Mouse (Mus musculus) kidney, adult 8-10 months (tissue): ENCODE measurements at regions not wholly inside any gene's neighbourhood (a gene's known extent, or its start where the extent isn't known, plus 50 kb on each side); places are given as distances from the start of the nearest gene placed in this dataset.
"Not testable (repeated sequence)": the region's sequence is repeated elsewhere in the genome, so short reads cannot be mapped to it uniquely, and the experiment has no call there.

Experiments
- DNase-seq, 2 experiments: peaks; one replicate each; pipeline ENCODE4 v3.0.0; 2022

GRCm38 (mm10) chr2:3864872-3865271 lies 152.6 kb upstream of the Frmd4a start:
- no peak for DNase-seq

GRCm38 (mm10) chr2:3866736-3867135 lies 150.8 kb upstream of the Frmd4a start:
- DNase-seq: not testable (repeated sequence)

GRCm38 (mm10) chr2:3869701-3870100 lies 147.8 kb upstream of the Frmd4a start:
- DNase-seq: no peak

- no peak for DNase-seq
Observed at GRCm38 (mm10) chr2:3871748-3872147, 145.8 kb upstream of the Frmd4a start.

GRCm38 (mm10) chr2:3887000-3887399 lies 130.5 kb upstream of the Frmd4a start:
- no peak for DNase-seq

GRCm38 (mm10) chr2:3887845-3888433 lies 129.6 kb upstream of the Frmd4a start:
- no peak for DNase-seq

GRCm38 (mm10) chr2:3889381-3889780 lies 128.1 kb upstream of the Frmd4a start:
- no peak for DNase-seq

GRCm38 (mm10) chr2:3890462-3890861 lies 127.1 kb upstream of the Frmd4a start:
- DNase-seq: no peak

- DNase-seq: no peak
Observed at GRCm38 (mm10) chr2:3907026-3907425, 110.5 kb upstream of the Frmd4a start.

- peak; percentile 19 to 24 for DNase-seq
Observed at GRCm38 (mm10) chr2:3908192-3908591, 109.3 kb upstream of the Frmd4a start.

GRCm38 (mm10) chr2:3910086-3910891 lies 107.2 kb upstream of the Frmd4a start:
- DNase-seq: no peak

- DNase-seq: no peak
Observed at GRCm38 (mm10) chr2:3915141-3915540, 102.4 kb upstream of the Frmd4a start.

GRCm38 (mm10) chr2:3916365-3916764 lies 101.2 kb upstream of the Frmd4a start:
- DNase-seq: no peak

- no peak for DNase-seq
Observed at GRCm38 (mm10) chr2:3918156-3918555, 99.4 kb upstream of the Frmd4a start.

GRCm38 (mm10) chr2:3919893-3920292 lies 97.6 kb upstream of the Frmd4a start:
- no peak for DNase-seq

- DNase-seq: not testable (repeated sequence)
Observed at GRCm38 (mm10) chr2:3921084-3921483, 96.4 kb upstream of the Frmd4a start.

GRCm38 (mm10) chr2:3922739-3923138 lies 94.8 kb upstream of the Frmd4a start:
- no peak for DNase-seq

- DNase-seq: no peak
Observed at GRCm38 (mm10) chr2:3924696-3925095, 92.8 kb upstream of the Frmd4a start.

- DNase-seq: no peak
Observed at GRCm38 (mm10) chr2:3925199-3925598, 92.3 kb upstream of the Frmd4a start.

GRCm38 (mm10) chr2:3926129-3926528 lies 91.4 kb upstream of the Frmd4a start:
- DNase-seq: no peak

GRCm38 (mm10) chr2:3927141-3927810 lies 90.2 kb upstream of the Frmd4a start:
- DNase-seq: no peak

- DNase-seq: no peak
Observed at GRCm38 (mm10) chr2:3927853-3928252, 89.7 kb upstream of the Frmd4a start.

- no peak for DNase-seq
Observed at GRCm38 (mm10) chr2:3930650-3931049, 86.9 kb upstream of the Frmd4a start.

- no peak for DNase-seq
Observed at GRCm38 (mm10) chr2:3940786-3941185, 76.7 kb upstream of the Frmd4a start.
